Mouse (Mus musculus) Patski (cell line): ENCODE measurements around the gene Glb1l. TPM values are rescaled to one million over a fixed set of nuclear protein-coding genes. Genes with fewer than 3 reads are reported as not detected.
"Not testable (repeated sequence)": the region's sequence is repeated elsewhere in the genome, so short reads cannot be mapped to it uniquely, and the experiment has no call there.

ENCODE experiments used
- ATAC-seq: fragments of 100-300 bp; one replicate; pipeline ENCODE4 v1.8.0; 2021
- CTCF ChIA-PET: fragments of 350-600 bp; sonication (Branson Sonifier 250); formaldehyde crosslinking; loops from one replicate; lab custom pipeline; 2022; ENCODE audit warnings: inconsistent platforms; lab: Charles Lee
- POLR2A ChIA-PET: fragments of 350-600 bp; sonication (Branson Sonifier 250); formaldehyde crosslinking; loops from one replicate; lab custom pipeline; 2022; ENCODE audit warnings: antibody characterized with exemption, inconsistent platforms; lab: Charles Lee
- DNase-seq: peaks from one replicate; pipeline ENCODE4 v3.0.0-alpha.2; 2011; ENCODE audit warnings: low read depth, low spot score
- H3K27me3 ChIP-seq: fragments of 371-371 bp; one replicate; pipeline ENCODE4 v1.5.1; 2021
- CTCF ChIP-seq: fragments of 100-300 bp; IDR thresholded peaks from one replicate; pipeline ENCODE4 v1.5.1; 2021
- in situ Hi-C: fragments of 300-500 bp; cut with MboI; formaldehyde crosslinking; loops from 3 replicates; pipeline ENCODE4 v1.11.1; 2018; ENCODE audit warnings: low pct_unique_long_range_greater_than_20kb, mixed read lengths
- polyA plus RNA-seq: library from polyadenylated mRNA; unstranded; gene quantifications from one replicate; pipeline ENCODE4 v1.2.3, GENCODE M21; 2021

Glb1l gene
- polyA plus RNA-seq, 1 experiment from 2014 or later, result 30.9 TPM

GRCm38 (mm10) chr1:75248041-75248772 lies 37.6 kb upstream of the Glb1l start:
- in situ Hi-C loops, result no loop called here
- ChIA-PET POLR2A (interaction anchor here (0.6 to 2.0 kb wide), 2 partner anchors 12 to 37 kb away, joined by 3 to 11 read pairs; partner anchors contain the start of genes Dnajb2, Glb1l and Stk16), CTCF (interaction anchor here (1.0 to 1.2 kb wide), 2 partner anchors 14 to 34 kb away, joined by 3 to 4 read pairs; no protein-coding TSS in a partner anchor)
- ATAC-seq (peak; percentile 73), DNase-seq (peak; percentile 57)
- TF ChIP-seq CTCF, result no peak
- no peaks in the 10 kb centered on the region for H3K27me3 ChIP-seq

- ChIA-PET POLR2A (interaction anchor here (1.5 to 2.0 kb wide), 2 partner anchors 11 kb away, joined by 5 to 11 read pairs; partner anchors contain the start of gene Dnajb2), CTCF (no interaction called here)
- H3K27me3 ChIP-seq, result no peaks in the 10 kb centered on the region
- no peak for TF ChIP-seq CTCF
- no peak for ATAC-seq
- DNase-seq, result no peak
- in situ Hi-C loops, result no loop called here
Measured at GRCm38 (mm10) chr1:75247071-75247930, 36.7 kb upstream of the Glb1l start.

DNA sequence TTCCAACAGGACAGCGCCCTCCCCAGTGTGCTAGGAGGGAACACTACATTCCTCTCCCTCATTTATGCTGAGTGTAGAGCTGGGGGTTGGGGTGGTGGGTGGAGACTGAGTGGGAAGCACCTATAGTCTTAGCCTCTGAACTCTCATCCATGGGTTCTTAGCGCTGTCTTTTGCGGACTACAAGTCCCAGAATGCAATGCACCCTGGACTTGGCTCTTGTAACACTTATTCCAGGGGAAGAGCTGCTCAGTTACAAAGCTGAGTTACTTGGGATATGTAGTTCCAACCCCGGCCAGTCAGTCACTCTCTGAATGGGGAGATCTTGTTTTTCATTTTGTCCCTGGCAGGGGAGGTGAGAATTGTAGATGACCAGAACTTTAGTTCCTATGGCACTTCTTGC lies 34.2 kb upstream of the Glb1l start:
- no peaks in the 10 kb centered on the region for H3K27me3 ChIP-seq
- ChIA-PET CTCF (no interaction called here), POLR2A (no interaction called here)
- ATAC-seq, result no peak
- no peak for TF ChIP-seq CTCF
- DNase-seq, result no peak
- in situ Hi-C loops, result no loop called here

DNA sequence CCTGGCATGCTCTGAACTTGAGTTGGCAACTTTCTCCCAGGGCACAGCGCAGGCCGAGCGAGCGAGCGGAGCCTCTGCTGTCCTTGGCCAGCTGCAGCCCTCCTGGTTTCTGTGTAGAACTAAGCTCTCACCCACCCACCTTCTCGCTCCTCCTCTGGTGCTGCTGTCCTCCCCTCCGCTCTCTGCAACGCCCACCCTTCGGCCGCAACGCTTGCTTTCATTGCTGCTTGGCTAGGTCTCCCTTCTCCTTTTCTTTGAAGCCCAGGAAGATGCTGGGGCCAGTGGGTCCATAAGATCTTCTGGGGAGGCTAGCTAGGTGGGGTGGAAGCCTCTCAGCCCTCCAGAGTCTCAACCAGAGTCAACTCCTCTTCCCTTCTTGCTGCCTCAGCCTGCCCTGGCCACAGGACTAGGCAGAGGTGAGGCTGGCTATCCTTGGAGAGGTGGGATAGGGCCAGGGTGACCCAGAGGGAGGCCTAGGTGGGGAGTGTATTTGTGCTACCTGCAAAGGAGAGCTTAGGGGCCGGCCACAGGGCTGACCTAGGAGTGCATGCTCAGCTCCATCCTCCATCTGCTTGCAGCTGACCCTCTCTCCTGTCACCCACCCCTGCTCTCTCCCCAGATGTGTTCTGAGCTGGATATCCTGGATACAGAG lies 33.7 kb upstream of the Glb1l start:
- POLR2A ChIA-PET, result no interaction called here
- no peak for TF ChIP-seq CTCF
- in situ Hi-C loops, result no loop called here
- ATAC-seq (no peak), DNase-seq (no peak)
- H3K27me3 ChIP-seq, result no peaks in the 10 kb centered on the region
- CTCF ChIA-PET, result interaction anchor here (1.0 to 1.4 kb wide), 2 partner anchors 10 kb away, joined by 3 read pairs; no protein-coding TSS in a partner anchor

- ChIA-PET POLR2A (no interaction called here), CTCF (interaction anchor here (1.0 to 1.6 kb wide), 3 partner anchors 8 to 10 kb away, joined by 3 to 9 read pairs (median 3); no protein-coding TSS in a partner anchor)
- ATAC-seq (no peak), DNase-seq (no peak)
- H3K27me3 ChIP-seq, result no peaks in the 10 kb centered on the region
- TF ChIP-seq CTCF, result no peak
- in situ Hi-C loops, result no loop called here
Measured at GRCm38 (mm10) chr1:75243411-75243810, 32.8 kb upstream of the Glb1l start.

- no peak for TF ChIP-seq CTCF
- POLR2A ChIA-PET, result no interaction called here
- in situ Hi-C loops, result no loop called here
- H3K27me3 ChIP-seq, result no peaks in the 10 kb centered on the region
- ATAC-seq (no peak), DNase-seq (no peak)
- CTCF ChIA-PET, result no interaction called here
Measured at GRCm38 (mm10) chr1:75239591-75239990, 29.0 kb upstream of the Glb1l start.

DNA sequence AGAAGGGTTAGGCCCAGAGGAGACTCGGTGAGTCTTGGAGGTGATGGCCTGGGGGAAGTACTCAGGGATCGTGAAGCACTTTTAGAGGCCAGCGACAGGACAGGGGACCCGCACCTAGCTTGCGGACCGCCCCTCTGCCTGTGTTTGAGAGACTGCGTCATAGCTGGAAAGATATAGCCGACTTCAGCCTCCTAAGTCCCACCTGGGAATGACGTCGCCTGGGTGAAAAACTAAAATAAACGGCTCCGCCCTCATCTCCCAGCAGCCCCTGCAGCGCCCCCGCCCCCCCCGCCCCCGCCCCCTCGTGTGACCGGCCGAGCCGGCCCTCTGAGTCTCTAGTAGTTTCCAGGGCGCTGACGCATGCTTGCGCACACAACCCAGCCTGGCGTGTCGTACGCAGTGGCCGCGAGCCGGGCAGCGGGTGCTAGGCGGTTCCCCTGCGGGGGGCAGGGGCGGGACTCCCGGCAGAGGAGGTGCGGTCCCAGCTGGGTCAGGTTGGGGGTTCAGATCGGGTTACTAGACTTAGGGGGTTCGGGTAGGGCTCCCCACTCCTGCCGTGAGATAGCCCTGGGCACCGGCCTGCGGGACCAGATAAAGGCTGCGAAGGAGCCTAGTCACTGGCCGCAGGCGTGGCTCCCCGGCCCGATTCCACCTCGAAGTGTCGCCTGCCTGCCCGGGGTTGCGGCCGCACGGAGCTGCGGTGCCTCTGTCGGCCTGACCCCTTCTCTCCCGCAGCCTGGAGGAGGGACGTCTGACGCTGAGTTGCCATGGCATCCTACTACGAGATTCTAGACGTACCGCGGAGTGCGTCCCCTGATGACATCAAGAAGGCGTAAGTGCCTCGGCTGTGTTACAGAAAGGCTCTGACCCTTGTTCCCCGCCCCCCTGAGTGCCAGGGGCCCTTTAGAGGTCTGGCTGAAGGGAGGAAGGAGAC lies 25.8 kb upstream of the Glb1l start, which contains the start of gene Dnajb2:
TSS of gene Dnajb2 (plus strand) at position 290 of the 934 bp plus-strand sequence.
- ATAC-seq, result peak; percentile 89
- POLR2A ChIA-PET, result interaction anchor here (1.1 to 2.9 kb wide), 6 partner anchors 10 to 26 kb away, joined by 3 to 13 read pairs (median 6); partner anchors contain the start of genes Glb1l, Stk16 and Tuba4a
- no peak for DNase-seq
- no peaks in the 10 kb centered on the region for H3K27me3 ChIP-seq
- in situ Hi-C loops, result no loop called here
- CTCF ChIA-PET, result interaction anchor here (0.9 to 2.3 kb wide), 4 partner anchors 10 to 20 kb away, joined by 3 to 9 read pairs (median 6); no protein-coding TSS in a partner anchor
- no peak for TF ChIP-seq CTCF

DNA sequence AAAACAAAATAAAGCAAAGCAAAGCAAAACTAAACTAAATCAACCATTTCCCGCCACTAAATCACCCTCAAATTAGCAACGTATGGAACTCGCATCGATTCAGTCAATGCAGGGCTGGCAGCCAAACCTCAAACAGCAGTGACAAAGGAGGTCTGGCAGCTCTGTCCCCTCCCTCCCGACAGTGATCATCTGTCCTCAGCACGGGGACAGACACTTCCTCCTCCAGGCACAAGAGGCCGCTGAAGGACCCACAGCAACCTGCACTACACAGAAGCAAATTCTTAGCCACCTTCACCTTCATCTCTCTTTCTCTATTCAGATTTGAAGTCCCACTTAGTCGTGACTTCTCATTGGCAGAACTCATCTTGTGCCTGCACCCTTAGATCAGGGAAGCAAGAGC lies 24.0 kb upstream of the Glb1l start:
- ATAC-seq, result peak; percentile 36
- ChIA-PET POLR2A (interaction anchor here (1.5 to 2.9 kb wide), 2 partner anchors 9 to 20 kb away, joined by 3 to 8 read pairs; no protein-coding TSS in a partner anchor), CTCF (interaction anchor here (0.6 to 2.3 kb wide), 5 partner anchors 9 to 18 kb away, joined by 3 to 9 read pairs (median 4); partner anchors contain the start of gene Tuba4a)
- in situ Hi-C loops, result no loop called here
- TF ChIP-seq CTCF, result no peak
- DNase-seq, result no peak
- no peaks in the 10 kb centered on the region for H3K27me3 ChIP-seq

DNA sequence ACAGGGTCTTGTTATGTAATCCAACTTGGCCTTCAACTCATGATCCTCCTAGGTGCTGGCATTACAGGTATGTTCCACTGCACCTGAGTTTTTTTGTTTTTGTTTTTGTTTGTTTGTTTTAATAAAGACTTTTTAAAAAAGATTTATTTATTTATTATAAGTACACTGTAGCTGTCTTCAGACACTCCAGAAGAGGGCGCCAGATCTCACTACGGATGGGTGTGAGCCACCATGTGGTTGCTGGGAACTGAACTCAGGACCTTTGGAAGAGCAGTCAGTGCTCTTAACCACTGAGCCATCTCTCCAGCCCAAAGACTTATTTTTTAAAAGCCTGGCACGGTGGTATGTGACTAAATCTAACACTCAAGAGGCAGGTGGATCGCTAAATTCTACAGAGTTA lies 21.9 kb upstream of the Glb1l start:
- ChIA-PET POLR2A (interaction anchor here (1.4 kb wide), 1 partner anchor 14 kb away, joined by 6 read pairs; no protein-coding TSS in a partner anchor), CTCF (interaction anchor here (0.9 kb wide), 1 partner anchor 11 kb away, joined by 3 read pairs; no protein-coding TSS in a partner anchor)
- in situ Hi-C loops, H3K27me3 ChIP-seq, DNase-seq, ATAC-seq: not testable (repeated sequence)
